Comparison of ENCODE assay signal across 11 mouse cellular contexts in the genomic region with DNA sequence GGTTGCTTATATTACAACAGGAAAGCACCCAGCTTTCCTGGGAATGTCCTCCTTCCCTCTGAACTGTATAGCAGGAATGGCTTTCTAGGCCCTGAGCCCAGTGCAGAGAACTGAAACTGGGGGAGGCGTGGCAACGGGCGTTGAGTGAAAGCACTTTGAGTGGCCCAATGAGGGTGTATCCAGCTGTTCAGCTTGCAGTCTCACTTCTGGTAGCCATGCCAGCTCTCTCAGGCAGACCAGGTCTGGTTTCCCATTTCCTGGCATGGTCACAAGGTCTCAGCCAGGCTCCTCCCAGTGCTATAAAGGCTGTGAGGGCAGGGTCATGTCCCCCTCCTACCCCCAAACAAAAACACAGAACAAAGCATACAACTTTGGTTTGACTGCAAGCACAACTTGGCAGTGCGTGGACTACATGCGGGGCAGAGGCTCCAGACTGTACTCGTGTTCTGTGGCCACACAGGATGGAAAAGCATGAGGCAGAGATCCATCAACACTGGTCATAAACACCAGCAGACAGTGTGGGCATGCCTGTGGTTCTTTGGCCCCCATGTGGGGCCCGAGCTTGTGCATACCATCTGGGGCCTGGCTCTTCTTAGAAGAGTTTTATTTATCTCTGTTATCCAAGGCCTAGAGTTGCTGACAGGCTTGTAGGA.
DNase-seq lines count a peak whose midpoint lies in the region; ATAC-seq lines count a peak whose summit lies in the region.
"Had no signal": no experiment of that assay in that cellular context is flagged by ENCODE, and none has a peak within 500 bp of the region (broad histone marks: within the 10 kb centered on the region; RNA-seq: fewer than 3 reads in every experiment).

No protein-coding gene starts in this region.

- H3K9ac ChIP-seq in neural tube, embryonic 13.5 days: 0 out of 2 replicates have a peak overlapping the region, but pooled peaks have one; percentile 26
- H3K9ac ChIP-seq in embryonic facial prominence, embryonic 13.5 days: no peak overlapping the region
- no peak overlapping the region for H3K9ac ChIP-seq in kidney, embryonic 15.5 days
- H3K9ac ChIP-seq: liver, embryonic 15.5 days had no signal

- no peaks in the 10 kb centered on the region for H3K9me3 ChIP-seq in neural tube, embryonic 13.5 days
- no peaks in the 10 kb centered on the region for H3K9me3 ChIP-seq in embryonic facial prominence, embryonic 13.5 days
- H3K9me3 ChIP-seq in limb, embryonic 10.5 days (replicated peaks): no peaks in the 10 kb centered on the region
- no peaks in the 10 kb centered on the region for H3K9me3 ChIP-seq in kidney, embryonic 15.5 days (replicated peaks)
- H3K9me3 ChIP-seq: liver, embryonic 15.5 days had no signal

- no peak for DNase-seq in neural tube, embryonic 10.5 days (ENCODE audit: extremely low spot score, low spot score)
- no peak for DNase-seq in limb, embryonic 10.5 days (ENCODE audit: low spot score)
- DNase-seq in skeletal muscle tissue, adult 2 months (ENCODE audit: low read depth, low spot score): peak; percentile 73
- no peak for DNase-seq in adrenal gland, adult 8-10 months
- no peak for DNase-seq in layer of hippocampus, postnatal 36 days
- DNase-seq: cerebellum, postnatal 36 days; heart, postnatal 36 days had no signal

- no peak overlapping the region for H3K27ac ChIP-seq in neural tube, embryonic 13.5 days (replicated peaks)
- H3K27ac ChIP-seq in embryonic facial prominence, embryonic 13.5 days: peak overlapping the region; percentile 34
- peak overlapping the region; percentile 55; the same call in 1 of the 2 replicates for H3K27ac ChIP-seq in limb, embryonic 10.5 days
- no peak overlapping the region for H3K27ac ChIP-seq in kidney, embryonic 15.5 days
- H3K27ac ChIP-seq: liver, embryonic 15.5 days had no signal

- WGBS in neural tube, embryonic 13.5 days: 78% methylated on average over 7 of the region's 7 CpGs
- 69% methylated on average over 7 of the region's 7 CpGs for WGBS in embryonic facial prominence, embryonic 13.5 days
- 77% methylated on average over 7 of the region's 7 CpGs for WGBS in limb, embryonic 10.5 days
- 59% methylated on average over 7 of the region's 7 CpGs for WGBS in kidney, embryonic 15.5 days

- H3K4me1 ChIP-seq in neural tube, embryonic 13.5 days (replicated peaks): peaks cover 9% of the 10 kb centered on the region
- H3K4me1 ChIP-seq in embryonic facial prominence, embryonic 13.5 days: peaks cover 33% of the 10 kb centered on the region
- H3K4me1 ChIP-seq in limb, embryonic 10.5 days: peaks cover 30% of the 10 kb centered on the region
- peaks cover 18% of the 10 kb centered on the region for H3K4me1 ChIP-seq in kidney, embryonic 15.5 days

- no peak overlapping the region for H3K4me2 ChIP-seq in neural tube, embryonic 13.5 days
- no peak overlapping the region for H3K4me2 ChIP-seq in embryonic facial prominence, embryonic 13.5 days
- no peak overlapping the region for H3K4me2 ChIP-seq in kidney, embryonic 15.5 days

- no peak for ATAC-seq in neural tube, embryonic 13.5 days (ENCODE audit: low read depth)
- no peak for ATAC-seq in embryonic facial prominence, embryonic 13.5 days (ENCODE audit: insufficient number of reproducible peaks, insufficient read depth, low FRiP score, low TSS enrichment, low read depth)
- no peak for ATAC-seq in kidney, embryonic 15.5 days (replicated peaks; ENCODE audit: low FRiP score)

- H3K27me3 ChIP-seq in neural tube, embryonic 13.5 days: no peaks in the 10 kb centered on the region
- H3K27me3 ChIP-seq in embryonic facial prominence, embryonic 13.5 days: no peaks in the 10 kb centered on the region
- H3K27me3 ChIP-seq in limb, embryonic 10.5 days (ENCODE audit: low read depth, poor library complexity, severe bottlenecking): no peaks in the 10 kb centered on the region
- no peaks in the 10 kb centered on the region for H3K27me3 ChIP-seq in kidney, embryonic 15.5 days
- H3K27me3 ChIP-seq: liver, embryonic 15.5 days had no signal

- H3K4me3 ChIP-seq in neural tube, embryonic 13.5 days: no peak overlapping the region
- no peak overlapping the region for H3K4me3 ChIP-seq in embryonic facial prominence, embryonic 13.5 days
- H3K4me3 ChIP-seq in limb, embryonic 10.5 days: no peak overlapping the region
- H3K4me3 ChIP-seq in kidney, embryonic 15.5 days (replicated peaks): no peak overlapping the region
- H3K4me3 ChIP-seq: liver, embryonic 15.5 days had no signal

- no peaks in the 10 kb centered on the region for H3K36me3 ChIP-seq in neural tube, embryonic 13.5 days
- no peaks in the 10 kb centered on the region for H3K36me3 ChIP-seq in embryonic facial prominence, embryonic 13.5 days
- no peaks in the 10 kb centered on the region for H3K36me3 ChIP-seq in limb, embryonic 10.5 days
- no peaks in the 10 kb centered on the region for H3K36me3 ChIP-seq in kidney, embryonic 15.5 days
- H3K36me3 ChIP-seq: liver, embryonic 15.5 days had no signal

Comparison
In these comparisons a context has a peak if more than half of its experiments do, and no peak if none do; other contexts are left out.
1. H3K27ac ChIP-seq: peak in embryonic facial prominence, embryonic 13.5 days (single experiment) and limb, embryonic 10.5 days (single experiment); none in neural tube, embryonic 13.5 days (single experiment) and kidney, embryonic 15.5 days (single experiment).